Mouse (Mus musculus): ENCODE measurements around the gene Nebl.

Nebl gene

GRCm38 (mm10) chr2:17730957-17731830 lies at the start of gene Nebl:
Nebl (minus strand) TSS chr2:17731464.
- peak in 1 of 2 experiments; percentile 62 for DNase-seq (ENCODE audit: low spot score in 2 of 2)

- peak; percentile 11 to 41 for DNase-seq (ENCODE audit: low spot score in 2 of 2)
Measured at GRCm38 (mm10) chr2:17770246-17770825, 39.1 kb upstream of the Nebl start.

GRCm38 (mm10) chr2:17769242-17769755 lies 38.0 kb upstream of the Nebl start:
- DNase-seq (ENCODE audit: low spot score in 2 of 2): no peak

GRCm38 (mm10) chr2:17756271-17756670 lies 25.0 kb upstream of the Nebl start:
- DNase-seq (ENCODE audit: low spot score in 2 of 2): no peak

- no peak for DNase-seq (ENCODE audit: low spot score in 2 of 2)
Measured at GRCm38 (mm10) chr2:17742051-17742763, 10.9 kb upstream of the Nebl start.

GRCm38 (mm10) chr2:17741555-17741954 lies 10.3 kb upstream of the Nebl start:
- no peak for DNase-seq (ENCODE audit: low spot score in 2 of 2)

GRCm38 (mm10) chr2:17740454-17740853 lies 9.2 kb upstream of the Nebl start:
- DNase-seq (ENCODE audit: low spot score in 2 of 2): no peak

GRCm38 (mm10) chr2:17732210-17732609 lies 946 bp upstream of the Nebl start:
- no peak for DNase-seq (ENCODE audit: low spot score in 2 of 2)

- no peak for DNase-seq (ENCODE audit: low spot score in 2 of 2)
Measured at GRCm38 (mm10) chr2:17731831-17732200, 552 bp upstream of the Nebl start.

- DNase-seq (ENCODE audit: low spot score in 2 of 2): peak in 1 of 2 experiments; percentile 37
Measured at GRCm38 (mm10) chr2:17730648-17730956, 662 bp downstream of the Nebl start.

- DNase-seq (ENCODE audit: low spot score in 2 of 2): peak in 1 of 2 experiments; percentile 40
Measured at GRCm38 (mm10) chr2:17729770-17730647, 1.3 kb downstream of the Nebl start.

- no peak for DNase-seq (ENCODE audit: low spot score in 2 of 2)
Measured at GRCm38 (mm10) chr2:17724405-17724804, 6.9 kb downstream of the Nebl start.

GRCm38 (mm10) chr2:17723268-17724019 lies 7.8 kb downstream of the Nebl start:
- DNase-seq (ENCODE audit: low spot score in 2 of 2): no peak

GRCm38 (mm10) chr2:17721177-17721715 lies 10.0 kb downstream of the Nebl start:
- no peak for DNase-seq (ENCODE audit: low spot score in 2 of 2)

GRCm38 (mm10) chr2:17718281-17718680 lies 13.0 kb downstream of the Nebl start:
- no peak for DNase-seq (ENCODE audit: low spot score in 2 of 2)

GRCm38 (mm10) chr2:17717200-17717599 lies 14.1 kb downstream of the Nebl start:
- DNase-seq (ENCODE audit: low spot score in 2 of 2): no peak

- peak in 1 of 2 experiments; percentile 47 for DNase-seq (ENCODE audit: low spot score in 2 of 2)
Measured at GRCm38 (mm10) chr2:17715149-17715767, 16.0 kb downstream of the Nebl start.

- DNase-seq (ENCODE audit: low spot score in 2 of 2): no peak
Measured at GRCm38 (mm10) chr2:17714661-17715060, 16.6 kb downstream of the Nebl start.

- no peak for DNase-seq (ENCODE audit: low spot score in 2 of 2)
Measured at GRCm38 (mm10) chr2:17714124-17714523, 17.1 kb downstream of the Nebl start.

- no peak for DNase-seq (ENCODE audit: low spot score in 2 of 2)
Measured at GRCm38 (mm10) chr2:17711216-17711615, 20.0 kb downstream of the Nebl start.

All from left cerebral cortex, adult 9 months (tissue).